Mouse (Mus musculus): ENCODE data around the gene Klhdc4. TPM values are rescaled to one million over a fixed set of nuclear protein-coding genes. Genes with fewer than 3 reads are reported as not detected.

Klhdc4 gene
- polyA plus RNA-seq, 1 experiment from 2014 or later = 40.3 TPM

DNA sequence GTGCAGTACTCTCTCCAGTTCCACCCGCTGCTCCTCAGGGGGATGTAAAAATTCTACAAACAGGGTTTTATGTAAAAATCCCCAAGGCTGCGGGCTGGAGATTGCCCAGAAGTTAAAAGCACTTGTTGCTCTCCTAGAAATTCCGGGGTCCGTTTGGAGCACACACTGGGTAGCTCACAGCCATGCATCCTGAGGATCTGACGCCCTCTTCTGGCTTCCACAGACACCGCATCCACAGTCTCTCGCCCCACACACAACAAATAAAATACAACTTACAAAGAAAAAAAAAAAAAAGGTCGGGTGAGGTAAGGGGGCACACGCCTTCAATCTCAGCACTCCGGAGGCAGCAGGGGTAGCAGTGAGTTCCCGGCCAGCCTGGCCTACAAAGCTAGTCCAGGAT is 21.3 kb downstream of the Klhdc4 start:
- H3K9ac ChIP-seq (ENCODE audit: low read length) = no peak overlapping the region
- DNase-seq (ENCODE audit: low spot score) (no peak), ATAC-seq (no peak)
- H3K4me3 ChIP-seq (ENCODE audit: low read depth, low read length) = no peak overlapping the region
- 73% methylated on average over 11 of the region's 11 CpGs for WGBS
- no peaks in the 10 kb centered on the region for H3K4me1 ChIP-seq (ENCODE audit: control insufficient read depth, insufficient read depth, low read length)
- H3K36me3 ChIP-seq (ENCODE audit: control insufficient read depth, insufficient read depth, low read length) = peaks cover 54% of the 10 kb centered on the region
- no peaks in the 10 kb centered on the region for H3K9me3 ChIP-seq (replicated peaks; ENCODE audit: control insufficient read depth, low read length)
- H3K4me2 ChIP-seq (ENCODE audit: low read length) = no peak overlapping the region
- H3K27ac ChIP-seq (ENCODE audit: low read depth, low read length) = no peak overlapping the region
- H3K27me3 ChIP-seq (replicated peaks; ENCODE audit: control insufficient read depth, insufficient read depth, low read length) = no peaks in the 10 kb centered on the region

DNA sequence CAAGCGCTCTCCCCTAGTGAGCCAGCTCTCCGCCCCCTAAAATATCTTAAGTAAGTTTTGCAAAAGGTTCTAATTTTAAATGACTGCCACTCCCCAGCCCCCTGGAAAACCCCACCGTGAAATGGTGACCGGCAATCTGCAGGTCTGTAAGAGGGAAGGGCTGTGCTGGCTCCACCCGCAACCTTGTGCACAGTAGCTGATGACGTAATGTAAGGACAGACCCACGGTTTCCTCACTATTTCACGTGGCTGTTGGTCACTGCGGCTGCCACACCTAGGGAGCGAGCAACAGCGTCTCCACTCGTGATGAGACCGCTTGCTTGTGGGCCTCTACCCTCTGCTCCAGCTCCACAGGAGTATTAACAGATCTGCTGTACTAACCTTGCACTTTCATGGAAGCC is 23.2 kb downstream of the Klhdc4 start:
- WGBS = 93% methylated on average over 13 of the region's 13 CpGs
- no peak overlapping the region for H3K27ac ChIP-seq (ENCODE audit: low read depth, low read length)

DNA sequence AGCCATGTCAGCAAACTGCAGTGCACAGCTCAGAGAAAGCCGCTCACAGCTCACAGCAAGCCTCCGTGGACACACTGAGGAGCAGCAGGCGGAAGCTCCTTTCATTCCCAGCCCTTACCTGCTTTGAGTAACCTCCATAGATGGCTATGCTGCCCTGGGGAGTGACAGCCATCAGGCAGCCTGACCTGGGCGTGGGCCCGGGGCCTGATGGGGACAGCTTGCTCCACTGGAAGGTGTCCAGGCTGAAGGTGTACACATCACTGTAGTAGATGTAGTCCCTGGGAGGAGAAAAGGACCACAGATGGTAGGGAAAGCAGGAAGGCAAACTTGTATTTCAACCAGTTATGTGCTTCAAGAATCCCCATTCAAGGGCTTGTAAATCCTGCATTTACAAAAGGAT is 24.5 kb downstream of the Klhdc4 start:
- Histone ChIP-seq H3K27ac (ENCODE audit: low read depth, low read length) (no peak overlapping the region), H3K9ac (ENCODE audit: low read length) (no peak overlapping the region), H3K9me3 (replicated peaks; ENCODE audit: control insufficient read depth, low read length) (no peaks in the 10 kb centered on the region), H3K4me1 (ENCODE audit: control insufficient read depth, insufficient read depth, low read length) (no peaks in the 10 kb centered on the region), H3K4me3 (ENCODE audit: low read depth, low read length) (no peak overlapping the region), H3K27me3 (replicated peaks; ENCODE audit: control insufficient read depth, insufficient read depth, low read length) (no peaks in the 10 kb centered on the region), H3K4me2 (ENCODE audit: low read length) (no peak overlapping the region), H3K36me3 (ENCODE audit: control insufficient read depth, insufficient read depth, low read length) (peaks cover 56% of the 10 kb centered on the region)
- WGBS = 95% methylated on average over 5 of the region's 5 CpGs
- no peak for ATAC-seq
- no peak for DNase-seq (ENCODE audit: low spot score)

More for the DNA sequence above, 23.2 kb downstream of the Klhdc4 start:
- Histone ChIP-seq H3K4me3 (ENCODE audit: low read depth, low read length) (no peak overlapping the region), H3K9me3 (replicated peaks; ENCODE audit: control insufficient read depth, low read length) (no peaks in the 10 kb centered on the region), H3K27me3 (replicated peaks; ENCODE audit: control insufficient read depth, insufficient read depth, low read length) (no peaks in the 10 kb centered on the region), H3K4me1 (ENCODE audit: control insufficient read depth, insufficient read depth, low read length) (no peaks in the 10 kb centered on the region), H3K4me2 (ENCODE audit: low read length) (no peak overlapping the region), H3K9ac (ENCODE audit: low read length) (no peak overlapping the region), H3K36me3 (ENCODE audit: control insufficient read depth, insufficient read depth, low read length) (peaks cover 49% of the 10 kb centered on the region)
- DNase-seq (ENCODE audit: low spot score) (no peak), ATAC-seq (no peak)

DNA sequence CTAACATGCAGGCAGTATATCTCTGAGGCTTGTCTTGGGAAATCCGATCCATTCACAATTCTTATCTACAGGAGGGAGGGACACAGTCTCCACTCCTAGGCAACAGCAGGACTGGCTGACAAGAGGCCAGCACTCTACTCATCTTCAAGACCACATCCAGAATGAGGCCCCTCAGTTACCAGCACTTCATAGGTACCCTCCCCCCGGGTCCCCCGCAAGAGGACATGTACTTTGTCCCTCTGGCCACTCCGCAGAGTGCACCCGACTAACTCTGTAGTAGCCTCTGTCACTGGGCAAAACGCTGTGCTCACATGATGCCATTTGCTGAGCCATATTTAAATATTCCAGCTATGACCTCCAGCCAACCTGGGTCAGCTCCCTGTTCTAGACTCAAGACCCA is 31.0 kb downstream of the Klhdc4 start:
- no peaks in the 10 kb centered on the region for H3K27me3 ChIP-seq (replicated peaks; ENCODE audit: control insufficient read depth, insufficient read depth, low read length)
- DNase-seq (ENCODE audit: low spot score) = no peak
- H3K9me3 ChIP-seq (replicated peaks; ENCODE audit: control insufficient read depth, low read length) = no peaks in the 10 kb centered on the region
- H3K4me2 ChIP-seq (ENCODE audit: low read length) = no peak overlapping the region
- H3K4me1 ChIP-seq (ENCODE audit: control insufficient read depth, insufficient read depth, low read length) = no peaks in the 10 kb centered on the region
- H3K27ac ChIP-seq (ENCODE audit: low read depth, low read length) = no peak overlapping the region
- H3K4me3 ChIP-seq (ENCODE audit: low read depth, low read length) = no peak overlapping the region
- H3K36me3 ChIP-seq (ENCODE audit: control insufficient read depth, insufficient read depth, low read length) = peaks cover 77% of the 10 kb centered on the region
- H3K9ac ChIP-seq (ENCODE audit: low read length) = no peak overlapping the region
- no peak for ATAC-seq
- WGBS = 91% methylated on average over 6 of the region's 6 CpGs

DNA sequence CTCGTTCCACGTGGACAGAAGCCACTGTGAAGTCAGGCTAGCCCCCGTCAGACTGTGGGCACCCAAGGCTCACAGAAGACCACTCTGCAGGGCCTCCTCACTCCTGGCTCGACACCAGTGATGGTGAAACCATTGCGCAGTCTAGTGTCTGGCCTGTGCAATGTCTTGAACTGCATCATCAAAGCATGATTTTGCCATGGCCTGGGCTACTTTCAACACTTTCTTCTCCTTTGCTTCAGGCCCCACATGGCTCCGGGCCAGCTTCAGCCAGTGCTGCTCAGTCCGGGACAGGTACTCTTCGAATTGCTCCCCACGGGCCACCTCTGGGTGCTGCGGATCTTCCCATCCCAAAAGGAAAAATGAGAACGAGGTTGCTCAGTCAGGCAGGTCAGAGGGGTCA is 33.0 kb downstream of the Klhdc4 start:
- DNase-seq (ENCODE audit: low spot score) (no peak), ATAC-seq (no peak)
- no peak overlapping the region for H3K4me3 ChIP-seq (ENCODE audit: low read depth, low read length)
- H3K36me3 ChIP-seq (ENCODE audit: control insufficient read depth, insufficient read depth, low read length) = peaks cover 67% of the 10 kb centered on the region
- no peaks in the 10 kb centered on the region for H3K4me1 ChIP-seq (ENCODE audit: control insufficient read depth, insufficient read depth, low read length)
- H3K4me2 ChIP-seq (ENCODE audit: low read length) = no peak overlapping the region
- no peaks in the 10 kb centered on the region for H3K27me3 ChIP-seq (replicated peaks; ENCODE audit: control insufficient read depth, insufficient read depth, low read length)
- no peak overlapping the region for H3K9ac ChIP-seq (ENCODE audit: low read length)
- H3K27ac ChIP-seq (ENCODE audit: low read depth, low read length) = no peak overlapping the region
- H3K9me3 ChIP-seq (replicated peaks; ENCODE audit: control insufficient read depth, low read length) = no peaks in the 10 kb centered on the region
- WGBS = 91% methylated on average over 11 of the region's 11 CpGs

DNA sequence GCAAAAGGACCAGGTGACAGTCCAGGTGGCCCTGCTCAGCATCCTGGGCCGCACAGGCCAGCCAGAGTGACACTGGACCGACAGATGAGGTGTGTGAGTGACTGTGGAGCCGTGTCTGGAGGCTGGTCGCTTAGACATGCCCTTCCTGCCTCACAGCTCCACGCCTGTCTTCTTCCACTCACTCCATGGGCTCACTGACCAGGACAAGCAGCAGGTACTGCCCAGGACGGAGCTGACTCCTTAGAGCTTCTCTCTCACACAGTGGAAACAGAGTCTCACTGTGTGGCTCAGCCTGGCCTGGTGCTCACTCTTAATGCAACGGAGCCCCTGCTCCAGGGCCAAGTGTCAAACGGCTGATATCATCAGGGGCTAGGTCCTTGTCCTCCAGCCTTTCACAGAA is 33.9 kb downstream of the Klhdc4 start:
- Histone ChIP-seq H3K4me3 (ENCODE audit: low read depth, low read length) (no peak overlapping the region), H3K36me3 (ENCODE audit: control insufficient read depth, insufficient read depth, low read length) (peaks cover 58% of the 10 kb centered on the region)

DNA sequence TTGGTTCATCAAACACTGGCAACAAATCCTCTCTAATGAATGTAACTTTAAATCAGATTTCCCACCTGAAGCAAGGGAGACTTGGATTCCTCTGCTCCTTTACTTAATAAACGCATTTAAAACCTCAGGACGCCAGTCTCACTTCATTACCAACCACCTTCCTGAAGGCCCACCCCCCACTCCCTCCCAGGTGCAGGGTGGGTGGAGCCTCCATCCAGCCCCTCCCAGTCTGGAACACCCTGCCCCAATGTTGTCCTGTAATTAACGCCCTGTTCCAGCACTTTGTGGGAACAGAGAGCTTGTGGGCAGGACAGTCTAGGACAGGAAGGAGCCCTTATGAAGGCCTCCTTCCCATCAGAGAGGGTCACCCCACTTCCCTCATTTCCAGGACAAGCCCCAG is 35.2 kb downstream of the Klhdc4 start:
- no peaks in the 10 kb centered on the region for H3K27me3 ChIP-seq (replicated peaks; ENCODE audit: control insufficient read depth, insufficient read depth, low read length)
- ATAC-seq (no peak), DNase-seq (ENCODE audit: low spot score) (no peak)
- H3K9me3 ChIP-seq (replicated peaks; ENCODE audit: control insufficient read depth, low read length) = no peaks in the 10 kb centered on the region
- H3K4me2 ChIP-seq (ENCODE audit: low read length) = no peak overlapping the region
- peaks cover 47% of the 10 kb centered on the region for H3K36me3 ChIP-seq (ENCODE audit: control insufficient read depth, insufficient read depth, low read length)
- no peak overlapping the region for H3K9ac ChIP-seq (ENCODE audit: low read length)
- no peaks in the 10 kb centered on the region for H3K4me1 ChIP-seq (ENCODE audit: control insufficient read depth, insufficient read depth, low read length)
- 63% methylated on average over 3 of the region's 3 CpGs for WGBS
- H3K4me3 ChIP-seq (ENCODE audit: low read depth, low read length) = no peak overlapping the region
- H3K27ac ChIP-seq (ENCODE audit: low read depth, low read length) = no peak overlapping the region

More for the DNA sequence above, 33.9 kb downstream of the Klhdc4 start:
- DNase-seq (ENCODE audit: low spot score) = no peak
- Histone ChIP-seq H3K4me2 (ENCODE audit: low read length) (no peak overlapping the region), H3K27me3 (replicated peaks; ENCODE audit: control insufficient read depth, insufficient read depth, low read length) (no peaks in the 10 kb centered on the region), H3K9ac (ENCODE audit: low read length) (no peak overlapping the region), H3K4me1 (ENCODE audit: control insufficient read depth, insufficient read depth, low read length) (no peaks in the 10 kb centered on the region), H3K27ac (ENCODE audit: low read depth, low read length) (no peak overlapping the region), H3K9me3 (replicated peaks; ENCODE audit: control insufficient read depth, low read length) (no peaks in the 10 kb centered on the region)
- no peak for ATAC-seq
- 92% methylated on average over 8 of the region's 8 CpGs for WGBS

DNA sequence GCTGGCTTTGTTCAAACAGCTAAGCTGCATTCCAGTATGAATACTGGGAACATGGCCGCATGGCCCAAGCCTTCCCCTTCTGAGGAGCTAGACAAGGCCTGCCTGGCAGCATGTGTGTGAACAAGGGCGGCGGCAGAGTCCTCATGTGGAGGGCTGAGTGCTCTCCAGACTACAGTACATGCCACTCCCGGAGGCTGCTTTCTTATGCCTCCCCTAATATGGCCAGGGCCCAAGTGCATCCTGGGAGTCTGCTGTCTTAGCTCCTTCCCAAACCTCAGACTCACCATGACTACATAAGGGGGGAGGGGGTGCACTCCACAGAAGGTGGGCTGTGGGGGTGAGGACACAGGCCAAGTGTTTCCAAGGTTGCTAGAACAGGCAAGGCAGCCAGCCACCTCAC is 36.7 kb downstream of the Klhdc4 start:
- DNase-seq (ENCODE audit: low spot score) (no peak), ATAC-seq (no peak)
- no peak overlapping the region for H3K4me3 ChIP-seq (ENCODE audit: low read depth, low read length)
- H3K27ac ChIP-seq (ENCODE audit: low read depth, low read length) = no peak overlapping the region
- no peak overlapping the region for H3K9ac ChIP-seq (ENCODE audit: low read length)
- 75% methylated on average over 4 of the region's 4 CpGs for WGBS
- no peaks in the 10 kb centered on the region for H3K27me3 ChIP-seq (replicated peaks; ENCODE audit: control insufficient read depth, insufficient read depth, low read length)
- no peak overlapping the region for H3K4me2 ChIP-seq (ENCODE audit: low read length)
- H3K36me3 ChIP-seq (ENCODE audit: control insufficient read depth, insufficient read depth, low read length) = peaks cover 32% of the 10 kb centered on the region
- H3K4me1 ChIP-seq (ENCODE audit: control insufficient read depth, insufficient read depth, low read length) = no peaks in the 10 kb centered on the region
- no peaks in the 10 kb centered on the region for H3K9me3 ChIP-seq (replicated peaks; ENCODE audit: control insufficient read depth, low read length)

DNA sequence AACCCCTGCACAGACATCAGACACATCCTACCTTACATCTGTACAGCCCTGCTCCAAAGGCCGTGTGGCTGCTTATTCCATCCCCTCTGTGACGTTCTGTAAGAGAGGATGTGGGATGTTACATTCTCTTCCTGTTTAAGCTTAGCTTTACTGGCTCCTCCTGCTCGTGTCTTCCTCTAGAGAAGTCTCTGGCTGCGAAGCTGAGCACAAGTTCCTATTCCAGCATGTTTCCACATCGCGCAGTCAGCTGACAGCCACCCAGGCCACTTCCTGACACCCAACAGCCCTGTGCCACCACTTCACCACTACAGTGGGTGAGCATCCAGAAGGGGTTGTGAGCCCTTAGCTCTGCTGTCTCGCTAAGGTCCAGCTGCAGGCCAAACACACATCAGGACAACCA is 37.2 kb downstream of the Klhdc4 start:
- Histone ChIP-seq H3K27me3 (replicated peaks; ENCODE audit: control insufficient read depth, insufficient read depth, low read length) (no peaks in the 10 kb centered on the region), H3K4me3 (ENCODE audit: low read depth, low read length) (no peak overlapping the region), H3K4me2 (ENCODE audit: low read length) (no peak overlapping the region), H3K9ac (ENCODE audit: low read length) (no peak overlapping the region), H3K36me3 (ENCODE audit: control insufficient read depth, insufficient read depth, low read length) (peaks cover 28% of the 10 kb centered on the region), H3K4me1 (ENCODE audit: control insufficient read depth, insufficient read depth, low read length) (no peaks in the 10 kb centered on the region), H3K9me3 (replicated peaks; ENCODE audit: control insufficient read depth, low read length) (no peaks in the 10 kb centered on the region), H3K27ac (ENCODE audit: low read depth, low read length) (no peak overlapping the region)
- ATAC-seq (no peak), DNase-seq (ENCODE audit: low spot score) (no peak)
- WGBS = 83% methylated on average over 7 of the region's 7 CpGs
